Mouse (Mus musculus): ENCODE data around the gene Ccl28. TPM values are rescaled to one million over a fixed set of nuclear protein-coding genes. Genes with fewer than 3 reads are reported as not detected.
"Not testable (repeated sequence)": the region's sequence is repeated elsewhere in the genome, so short reads cannot be mapped to it uniquely, and the experiment has no call there.

Gene Ccl28
- polyA plus RNA-seq, 1 experiment from 2014 or later = 0.08 TPM

- Histone ChIP-seq H3K27me3 (ENCODE audit: insufficient read depth, low read length) (no peaks in the 10 kb centered on the region), H3K9ac (ENCODE audit: low read depth, low read length) (0 out of 2 replicates have a peak overlapping the region, but pooled peaks have one; percentile 31), H3K9me3 (replicated peaks; ENCODE audit: low read length) (no peaks in the 10 kb centered on the region), H3K27ac (no peak overlapping the region), H3K36me3 (ENCODE audit: insufficient read depth, low read length) (no peaks in the 10 kb centered on the region), H3K4me1 (replicated peaks; ENCODE audit: insufficient read depth, low read length) (no peaks in the 10 kb centered on the region), H3K4me2 (ENCODE audit: low read length) (peak overlapping the region; percentile 27; the same call in 1 of the 2 replicates), H3K4me3 (replicated peaks; ENCODE audit: low read depth, low read length) (no peak overlapping the region)
- 38% methylated on average over 15 of the region's 15 CpGs for WGBS
- DNase-seq (ENCODE audit: low spot score) (peak; percentile 36), ATAC-seq (replicated peaks; ENCODE audit: low FRiP score, low read depth) (no peak)
- no peak for TF ChIP-seq CTCF (IDR thresholded peaks at IDR 0.05; ENCODE audit: low read depth)
Measured at GRCm38 (mm10) chr13:119648891-119649698, 25.5 kb downstream of the Ccl28 start.

GRCm38 (mm10) chr13:119649699-119650046, 26.1 kb downstream of the Ccl28 start:
- TF ChIP-seq CTCF (IDR thresholded peaks at IDR 0.05; ENCODE audit: low read depth) = no peak
- H3K27me3 ChIP-seq (ENCODE audit: insufficient read depth, low read length) = no peaks in the 10 kb centered on the region
- no peak overlapping the region for H3K4me3 ChIP-seq (replicated peaks; ENCODE audit: low read depth, low read length)
- peak overlapping the region; percentile 27; the same call in 1 of the 2 replicates for H3K4me2 ChIP-seq (ENCODE audit: low read length)
- DNase-seq (ENCODE audit: low spot score) = no peak
- no peaks in the 10 kb centered on the region for H3K36me3 ChIP-seq (ENCODE audit: insufficient read depth, low read length)
- 68% methylated on average over 1 of the region's 1 CpGs for WGBS
- no peak overlapping the region for H3K9ac ChIP-seq (ENCODE audit: low read depth, low read length)
- H3K9me3 ChIP-seq (replicated peaks; ENCODE audit: low read length) = no peaks in the 10 kb centered on the region
- no peak overlapping the region for H3K27ac ChIP-seq
- no peaks in the 10 kb centered on the region for H3K4me1 ChIP-seq (replicated peaks; ENCODE audit: insufficient read depth, low read length)
- no peak for ATAC-seq (replicated peaks; ENCODE audit: low FRiP score, low read depth)

- Histone ChIP-seq H3K9me3 (replicated peaks; ENCODE audit: low read length) (no peaks in the 10 kb centered on the region), H3K4me3 (replicated peaks; ENCODE audit: low read depth, low read length) (no peak overlapping the region), H3K4me1 (replicated peaks; ENCODE audit: insufficient read depth, low read length) (no peaks in the 10 kb centered on the region), H3K36me3 (ENCODE audit: insufficient read depth, low read length) (no peaks in the 10 kb centered on the region), H3K27me3 (ENCODE audit: insufficient read depth, low read length) (no peaks in the 10 kb centered on the region), H3K27ac (no peak overlapping the region), H3K9ac (ENCODE audit: low read depth, low read length) (no peak overlapping the region), H3K4me2 (ENCODE audit: low read length) (no peak overlapping the region)
- no peak for DNase-seq (ENCODE audit: low spot score)
- TF ChIP-seq CTCF (IDR thresholded peaks at IDR 0.05; ENCODE audit: low read depth) = no peak
- no peak for ATAC-seq (replicated peaks; ENCODE audit: low FRiP score, low read depth)
- 100% methylated on average over 2 of the region's 2 CpGs for WGBS
Measured at GRCm38 (mm10) chr13:119654734-119655133, 31.1 kb downstream of the Ccl28 start.

GRCm38 (mm10) chr13:119656246-119656645, 32.6 kb downstream of the Ccl28 start:
- Histone ChIP-seq H3K36me3 (ENCODE audit: insufficient read depth, low read length) (no peaks in the 10 kb centered on the region), H3K9me3 (replicated peaks; ENCODE audit: low read length) (no peaks in the 10 kb centered on the region), H3K4me3 (replicated peaks; ENCODE audit: low read depth, low read length) (no peak overlapping the region), H3K27me3 (ENCODE audit: insufficient read depth, low read length) (no peaks in the 10 kb centered on the region), H3K4me2 (ENCODE audit: low read length) (no peak overlapping the region), H3K27ac (no peak overlapping the region), H3K4me1 (replicated peaks; ENCODE audit: insufficient read depth, low read length) (no peaks in the 10 kb centered on the region), H3K9ac (ENCODE audit: low read depth, low read length) (no peak overlapping the region)
- DNase-seq (ENCODE audit: low spot score) (no peak), ATAC-seq (replicated peaks; ENCODE audit: low FRiP score, low read depth) (no peak)
- WGBS = 84% methylated on average over 2 of the region's 2 CpGs
- no peak for TF ChIP-seq CTCF (IDR thresholded peaks at IDR 0.05; ENCODE audit: low read depth)

GRCm38 (mm10) chr13:119656846-119657416, 33.3 kb downstream of the Ccl28 start:
- WGBS = 80% methylated on average over 6 of the region's 6 CpGs
- no peaks in the 10 kb centered on the region for H3K36me3 ChIP-seq (ENCODE audit: insufficient read depth, low read length)
- ATAC-seq (replicated peaks; ENCODE audit: low FRiP score, low read depth) (no peak), DNase-seq (ENCODE audit: low spot score) (no peak)
- TF ChIP-seq CTCF (IDR thresholded peaks at IDR 0.05; ENCODE audit: low read depth) = no peak
- H3K9ac ChIP-seq (ENCODE audit: low read depth, low read length) = no peak overlapping the region
- no peaks in the 10 kb centered on the region for H3K9me3 ChIP-seq (replicated peaks; ENCODE audit: low read length)
- no peak overlapping the region for H3K4me2 ChIP-seq (ENCODE audit: low read length)
- H3K4me3 ChIP-seq (replicated peaks; ENCODE audit: low read depth, low read length) = no peak overlapping the region
- H3K27ac ChIP-seq = no peak overlapping the region
- no peaks in the 10 kb centered on the region for H3K4me1 ChIP-seq (replicated peaks; ENCODE audit: insufficient read depth, low read length)
- H3K27me3 ChIP-seq (ENCODE audit: insufficient read depth, low read length) = no peaks in the 10 kb centered on the region

- H3K36me3 ChIP-seq (ENCODE audit: insufficient read depth, low read length); H3K4me3 ChIP-seq (replicated peaks; ENCODE audit: low read depth, low read length); H3K4me2 ChIP-seq (ENCODE audit: low read length); H3K4me1 ChIP-seq (replicated peaks; ENCODE audit: insufficient read depth, low read length); H3K9ac ChIP-seq (ENCODE audit: low read depth, low read length); H3K27ac ChIP-seq; DNase-seq (ENCODE audit: low spot score); H3K27me3 ChIP-seq (ENCODE audit: insufficient read depth, low read length); H3K9me3 ChIP-seq (replicated peaks; ENCODE audit: low read length): not testable (repeated sequence)
- WGBS = 31% methylated on average over 3 of the region's 9 CpGs
- peak; percentile 29; the same call in 1 of the 2 replicates for ATAC-seq (replicated peaks; ENCODE audit: low FRiP score, low read depth)
- TF ChIP-seq CTCF (IDR thresholded peaks at IDR 0.05; ENCODE audit: low read depth) = 0 out of 2 replicates have a peak, but pooled peaks have one; percentile 13
Measured at GRCm38 (mm10) chr13:119661420-119661819, 37.8 kb downstream of the Ccl28 start.
